Comparison of ENCODE assay signal across 15 mouse cellular contexts in genomic region chr19:16482047-16482446, GRCm38 (mm10).
"Had no signal": no experiment of that assay in that cellular context is flagged by ENCODE, and none has a peak within 500 bp of the region (broad histone marks: within the 10 kb centered on the region; RNA-seq: fewer than 3 reads in every experiment).

No protein-coding gene starts in this region.

- H3K27me3 ChIP-seq: limb, embryonic 13.5 days; midbrain, embryonic 15.5 days; neural tube, embryonic 13.5 days; stomach, embryonic 15.5 days had no signal

- H3K4me2 ChIP-seq: limb, embryonic 13.5 days; midbrain, embryonic 11.5 days; midbrain, embryonic 15.5 days; neural tube, embryonic 13.5 days; stomach, embryonic 15.5 days had no signal

- H3K27ac ChIP-seq: layer of hippocampus, adult 2 months; limb, embryonic 13.5 days; midbrain, embryonic 15.5 days; neural tube, embryonic 13.5 days; stomach, embryonic 15.5 days had no signal

- H3K9ac ChIP-seq: limb, embryonic 13.5 days; midbrain, embryonic 15.5 days; neural tube, embryonic 13.5 days; stomach, embryonic 15.5 days had no signal

- H3K4me1 ChIP-seq: midbrain, embryonic 15.5 days; neural tube, embryonic 13.5 days; stomach, embryonic 15.5 days had no signal

- ATAC-seq: midbrain, embryonic 15.5 days had no signal

- H3K9me3 ChIP-seq: limb, embryonic 13.5 days; midbrain, embryonic 15.5 days; neural tube, embryonic 13.5 days; stomach, embryonic 15.5 days had no signal

- H3K36me3 ChIP-seq: limb, embryonic 13.5 days; midbrain, embryonic 15.5 days; neural tube, embryonic 13.5 days; stomach, embryonic 15.5 days had no signal

- H3K4me3 ChIP-seq: layer of hippocampus, adult 2 months; limb, embryonic 13.5 days; midbrain, embryonic 15.5 days; neural tube, embryonic 13.5 days; stomach, embryonic 15.5 days had no signal

- DNase-seq: kidney, adult 11 months; kidney, postnatal 10 days; kidney, postnatal 4 days; left cerebral cortex, postnatal 4 days; lung, adult 18-20 months; retina, postnatal 1 day; right cerebral cortex, postnatal 4 days; spleen, adult 18-20 months; thymus, postnatal 4 days had no signal
